Mouse (Mus musculus) G1E (cell line): ENCODE data around the gene Robo4.

Source experiments
- CTCF ChIP-seq: IDR thresholded peaks from 2 replicates; pipeline ENCODE4 v1.5.1; 2012; ENCODE audit warnings: low read depth, low read length, inconsistent platforms, mixed read lengths
- GATA1 ChIP-seq: IDR thresholded peaks from 2 replicates; pipeline ENCODE4 v1.6.1; 2012; ENCODE audit warnings: borderline replicate concordance, low read length, inconsistent platforms, mixed read lengths
- GATA2 ChIP-seq: IDR thresholded peaks from 2 replicates; pipeline ENCODE4 v1.6.1; 2012; ENCODE audit warnings: low read depth, low read length, inconsistent platforms, borderline replicate concordance
- POLR2AphosphoS5 ChIP-seq: IDR thresholded peaks from 2 replicates; pipeline ENCODE4 v1.6.1; 2012; ENCODE audit warnings: low read depth, low read length, inconsistent platforms; ENCODE audit not compliant: insufficient replicate concordance
- TAL1 ChIP-seq: conservative IDR thresholded peaks from 2 replicates; pipeline ENCODE4 v1.6.1; 2012; ENCODE audit warnings: low read depth, low read length, inconsistent platforms, mixed read lengths

DNA sequence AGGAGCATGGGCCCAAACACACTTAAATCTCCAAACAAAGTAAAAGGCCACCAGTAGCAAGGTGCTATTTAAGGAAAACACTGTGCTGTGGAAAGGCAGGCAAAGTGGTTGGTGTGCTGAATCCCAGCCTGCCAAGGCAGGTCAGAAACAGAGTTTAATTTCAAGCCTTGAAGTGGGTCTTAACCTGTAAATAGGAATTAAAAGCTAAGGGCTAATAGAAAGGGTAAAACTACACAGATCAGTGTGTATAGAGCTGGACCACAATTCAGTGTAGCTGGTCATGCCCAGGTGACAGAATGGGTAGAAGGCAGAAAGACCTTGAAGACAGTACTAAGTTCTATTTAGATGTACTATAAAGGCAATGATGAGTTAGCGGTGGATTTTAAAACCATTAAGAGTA lies 55.5 kb downstream of the Robo4 start:
- TF ChIP-seq CTCF (no peak), GATA1 (no peak), TAL1 (no peak), GATA2 (no peak), POLR2AphosphoS5 (no peak)
